Comparison of ENCODE assay signal across 8 mouse cellular contexts in the genomic region with DNA sequence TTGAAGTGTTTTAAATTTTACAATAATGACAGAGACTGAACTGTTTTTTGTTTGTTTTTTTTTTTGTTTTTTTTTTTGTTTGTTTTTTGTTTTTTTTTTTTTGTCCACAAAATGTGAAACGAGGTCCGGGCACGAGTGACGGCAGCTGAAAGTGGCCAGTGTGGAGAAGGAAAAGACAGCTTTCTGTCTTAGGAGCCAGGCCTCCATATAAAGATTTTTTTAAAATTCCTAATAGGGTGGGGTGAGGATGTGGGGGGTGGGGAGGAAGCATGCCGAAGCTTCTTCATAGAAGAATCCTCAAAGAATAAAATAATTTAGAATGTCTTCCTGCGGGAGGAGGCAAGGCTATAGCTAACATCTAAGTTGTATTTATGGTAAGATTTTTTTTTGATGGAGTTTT.
A peak's percentile ranks its signal among the peaks of the same experiment; 100 is the strongest.
DNase-seq lines count a peak whose midpoint lies in the region; ATAC-seq and TF ChIP-seq lines count a peak whose summit lies in the region.

No protein-coding gene starts in this region.

- peak overlapping the region; percentile 82 for H3K4me3 ChIP-seq in heart, embryonic 13.5 days
- H3K4me3 ChIP-seq in bone marrow, adult 2 months (replicated peaks; ENCODE audit: control insufficient read depth, low read depth, low read length) = peak overlapping the region; percentile 91
- peak overlapping the region; percentile 72 for H3K4me3 ChIP-seq in heart, embryonic 15.5 days
- peak overlapping the region; percentile 64 to 96; a peak in 3 of 4 replicates for H3K4me3 ChIP-seq in liver, embryonic 14.5 days (ENCODE audit: insufficient read depth in 1 of 2, low read depth in 2 of 2, low read length in 2 of 2)

- peak overlapping the region; percentile 94 for H3K9ac ChIP-seq in heart, embryonic 13.5 days
- H3K9ac ChIP-seq in heart, embryonic 15.5 days = peak overlapping the region; percentile 77
- H3K9ac ChIP-seq in liver, embryonic 14.5 days (replicated peaks) = 0 out of 2 replicates have a peak overlapping the region, but pooled peaks have one; percentile 21

- no peaks in the 10 kb centered on the region for H3K9me3 ChIP-seq in heart, embryonic 13.5 days
- H3K9me3 ChIP-seq in heart, embryonic 15.5 days (replicated peaks) = no peaks in the 10 kb centered on the region
- H3K9me3 ChIP-seq in liver, embryonic 14.5 days (ENCODE audit: control insufficient read depth, low read length) = no peaks in the 10 kb centered on the region

- no peak for TF ChIP-seq POLR2A in bone marrow, adult 2 months (IDR thresholded peaks at IDR 0.05; ENCODE audit: borderline replicate concordance, control insufficient read depth, low read depth, low read length)

- no peak for TF ChIP-seq EP300 in liver, embryonic 14.5 days (IDR thresholded peaks at IDR 0.05; ENCODE audit: low read depth)

- H3K4me1 ChIP-seq in heart, embryonic 13.5 days = peaks cover 23% of the 10 kb centered on the region
- no peaks in the 10 kb centered on the region; the same call in 1 of the 2 replicates for H3K4me1 ChIP-seq in bone marrow, adult 2 months (ENCODE audit: control insufficient read depth, insufficient read depth, low read length)
- H3K4me1 ChIP-seq in heart, embryonic 15.5 days (replicated peaks) = peaks cover 13% of the 10 kb centered on the region
- H3K4me1 ChIP-seq in liver, embryonic 14.5 days (replicated peaks; ENCODE audit: control insufficient read depth in 2 of 2, insufficient read depth in 2 of 2, low read length in 1 of 2) = peaks cover 1 to 2% of the 10 kb centered on the region in 2 experiments; a peak in 2 of 4 replicates

- 13% methylated on average over 6 of the region's 6 CpGs for WGBS in heart, embryonic 13.5 days
- under 1% methylated on average over 6 of the region's 6 CpGs for WGBS in bone marrow, adult 2 months
- 3% methylated on average over 6 of the region's 6 CpGs for WGBS in heart, embryonic 15.5 days
- WGBS in liver, embryonic 14.5 days (ENCODE audit: insufficient replicate concordance) = 9% methylated on average over 6 of the region's 6 CpGs

- ATAC-seq in heart, embryonic 13.5 days (ENCODE audit: extremely low read depth, insufficient number of reproducible peaks, low FRiP score, low TSS enrichment) = no peak
- ATAC-seq in heart, embryonic 15.5 days (replicated peaks; ENCODE audit: insufficient number of reproducible peaks, insufficient read depth, low FRiP score, low read depth) = no peak
- ATAC-seq in liver, embryonic 14.5 days (ENCODE audit: insufficient read depth) = no peak

- H3K36me3 ChIP-seq in heart, embryonic 13.5 days = peaks cover 4% of the 10 kb centered on the region; the same call in 1 of the 2 replicates
- H3K36me3 ChIP-seq in heart, embryonic 15.5 days = no peaks in the 10 kb centered on the region
- no peaks in the 10 kb centered on the region for H3K36me3 ChIP-seq in liver, embryonic 14.5 days (replicated peaks; ENCODE audit: control insufficient read depth, insufficient read depth, low read depth)

- no peak for TF ChIP-seq CTCF in bone marrow, adult 2 months (IDR thresholded peaks at IDR 0.05; ENCODE audit: control insufficient read depth, insufficient read depth, low read length)
- no peak for TF ChIP-seq CTCF in liver, embryonic 14.5 days (IDR thresholded peaks at IDR 0.05; ENCODE audit: low read depth)

- peak overlapping the region; percentile 80 for H3K4me2 ChIP-seq in heart, embryonic 13.5 days
- peak overlapping the region; percentile 72 for H3K4me2 ChIP-seq in heart, embryonic 15.5 days
- H3K4me2 ChIP-seq in liver, embryonic 14.5 days (ENCODE audit: low read depth) = peak overlapping the region; percentile 85

- DNase-seq in heart, postnatal 25 days (ENCODE audit: low spot score) = no peak
- DNase-seq in liver, embryonic 14.5 days (ENCODE audit: low read depth in 3 of 3, low spot score in 3 of 3) = no peak
- DNase-seq in urinary bladder, adult 18-20 months (ENCODE audit: low spot score in 2 of 2) = no peak
- no peak for DNase-seq in right cerebral cortex, adult 18-20 months
- DNase-seq in cerebellum, postnatal 36 days = no peak

- no peaks in the 10 kb centered on the region for H3K27me3 ChIP-seq in heart, embryonic 13.5 days (replicated peaks)
- H3K27me3 ChIP-seq in heart, embryonic 15.5 days = no peaks in the 10 kb centered on the region
- no peaks in the 10 kb centered on the region for H3K27me3 ChIP-seq in liver, embryonic 14.5 days (ENCODE audit: control insufficient read depth, insufficient read depth, low read length)

- peak overlapping the region; percentile 97 for H3K27ac ChIP-seq in heart, embryonic 13.5 days (replicated peaks)
- H3K27ac ChIP-seq in bone marrow, adult 2 months (ENCODE audit: control insufficient read depth, insufficient read depth, low read depth, low read length, poor library complexity) = no peak overlapping the region
- H3K27ac ChIP-seq in heart, embryonic 15.5 days = peak overlapping the region; percentile 94
- no peak overlapping the region for H3K27ac ChIP-seq in liver, embryonic 14.5 days

- intact Hi-C loops in heart, postnatal 25 days (cut with DNase I) = loop anchor here (5.0 to 10.0 kb wide), 3 partner anchors 242 to 565 kb away; no protein-coding TSS in a partner anchor

Comparison
In these comparisons a context has a peak if more than half of its experiments do, and no peak if none do; other contexts are left out.
1. H3K27ac ChIP-seq: peak in heart, embryonic 13.5 days (single experiment) and heart, embryonic 15.5 days (single experiment); none in bone marrow, adult 2 months (single experiment) and liver, embryonic 14.5 days (single experiment).
2. H3K9ac ChIP-seq: peak in every context shown above with its lines; median percentile 94 in heart, embryonic 13.5 days; 77 in heart, embryonic 15.5 days; 21 in liver, embryonic 14.5 days.
3. Peak in every context shown above with its lines, with median percentiles within 50 percentile points of each other: H3K4me2 ChIP-seq and H3K4me3 ChIP-seq.